Mouse (Mus musculus) left cerebral cortex, adult 11 months (tissue): ENCODE data around the gene Rps6kc1.
A peak's percentile ranks its signal among the peaks of the same experiment; 100 is the strongest.

Experiments
- DNase-seq: peaks from one replicate; pipeline ENCODE4 v3.0.0; 2022; ENCODE audit warnings: low spot score

Gene Rps6kc1

DNA sequence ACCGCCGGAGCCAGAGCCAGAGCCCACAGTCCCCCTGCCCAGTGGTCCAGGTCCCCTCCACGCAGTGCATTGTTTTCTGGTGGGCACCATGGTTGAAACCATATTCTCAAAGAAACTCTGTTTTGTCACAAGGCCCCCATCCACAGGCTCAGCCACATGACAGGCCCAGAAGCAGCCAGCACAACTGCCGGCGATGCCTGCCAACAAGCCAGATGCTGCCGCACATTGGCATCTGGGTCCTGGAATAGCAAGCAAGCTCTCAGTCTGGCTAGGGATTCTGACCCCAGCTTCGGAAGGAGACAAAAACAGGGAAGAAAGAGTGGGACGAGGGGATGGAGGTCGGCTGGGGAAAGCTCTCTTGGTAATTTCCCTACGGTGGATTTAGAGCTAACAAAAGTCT, 147.8 kb downstream of the Rps6kc1 start:
- DNase-seq = peak; percentile 46

DNA sequence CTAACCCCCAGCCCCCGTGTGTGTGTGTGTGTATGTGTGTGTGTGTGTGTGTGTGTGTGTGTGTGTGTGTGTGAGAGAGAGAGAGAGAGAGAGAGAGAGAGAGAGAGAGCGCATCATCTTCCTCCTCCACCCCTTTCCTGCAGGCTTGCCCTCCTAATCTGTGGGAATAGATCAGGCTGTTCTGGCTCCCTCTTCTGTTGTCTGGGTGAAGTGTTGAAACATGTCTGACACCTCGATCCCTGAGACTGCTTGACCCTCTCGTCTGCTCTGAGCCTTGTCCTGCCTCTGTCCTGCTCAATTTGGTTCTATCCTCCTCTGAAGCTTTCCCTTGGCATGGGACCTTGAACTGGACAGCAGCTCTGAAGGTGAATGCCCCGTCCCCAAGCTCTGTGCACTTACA, 149.8 kb downstream of the Rps6kc1 start:
- no peak for DNase-seq

DNA sequence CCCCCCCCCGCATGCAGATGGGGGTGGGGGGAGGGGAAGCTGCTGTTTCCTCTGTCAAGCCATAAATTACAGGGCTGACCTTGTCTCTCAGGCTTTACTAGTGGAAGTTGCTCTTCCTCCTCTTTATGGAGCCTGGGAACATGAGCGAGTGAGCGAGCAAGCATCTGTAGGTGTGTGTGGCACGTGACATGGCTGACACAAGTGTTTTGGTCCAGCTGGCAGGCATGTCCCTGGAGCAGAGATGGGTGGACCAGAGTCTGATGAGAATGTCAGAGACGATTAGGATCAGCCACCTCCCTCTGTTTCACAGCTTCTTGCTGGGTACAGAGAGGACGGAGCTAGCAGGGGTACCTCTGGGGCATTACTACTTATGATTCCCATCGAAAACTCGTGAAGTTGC, 153.7 kb downstream of the Rps6kc1 start:
- no peak for DNase-seq

DNA sequence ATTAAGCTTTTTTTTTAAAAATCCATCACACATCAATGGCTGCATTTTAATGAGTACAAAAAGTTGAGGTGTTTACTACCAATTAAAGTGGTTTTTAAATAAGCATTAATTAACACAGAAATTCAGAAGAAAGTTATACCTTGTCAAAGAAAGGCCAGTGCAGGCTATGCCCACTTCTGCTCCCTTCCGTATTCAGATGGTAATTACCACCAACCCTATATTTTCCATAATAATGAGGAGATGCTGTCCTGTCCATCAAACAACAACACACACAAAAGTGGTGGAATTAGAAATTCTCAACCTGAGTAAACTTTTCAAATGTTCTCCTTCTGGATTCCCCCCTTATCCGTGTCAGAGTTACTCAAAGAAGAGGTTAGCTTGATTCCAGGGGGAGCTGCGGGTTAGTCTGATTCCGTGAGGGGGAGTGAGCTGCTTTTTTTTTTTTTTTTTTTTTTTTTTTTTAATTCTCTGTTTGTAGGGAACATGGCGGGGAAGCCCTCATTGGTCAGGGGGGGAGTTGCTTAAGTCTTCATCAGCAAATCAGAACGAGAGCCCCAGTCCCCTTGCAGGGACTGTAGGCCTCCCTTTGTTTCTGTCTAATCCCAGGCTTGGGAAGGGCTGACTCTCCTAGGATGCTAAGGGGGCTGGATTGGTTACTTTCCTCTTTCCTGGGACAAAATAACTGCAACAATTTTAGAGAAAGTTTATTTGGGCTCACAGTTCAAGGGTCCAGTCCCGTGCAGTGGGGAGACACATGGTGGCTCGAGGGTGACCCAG, 159.6 kb downstream of the Rps6kc1 start:
- DNase-seq = no peak

DNA sequence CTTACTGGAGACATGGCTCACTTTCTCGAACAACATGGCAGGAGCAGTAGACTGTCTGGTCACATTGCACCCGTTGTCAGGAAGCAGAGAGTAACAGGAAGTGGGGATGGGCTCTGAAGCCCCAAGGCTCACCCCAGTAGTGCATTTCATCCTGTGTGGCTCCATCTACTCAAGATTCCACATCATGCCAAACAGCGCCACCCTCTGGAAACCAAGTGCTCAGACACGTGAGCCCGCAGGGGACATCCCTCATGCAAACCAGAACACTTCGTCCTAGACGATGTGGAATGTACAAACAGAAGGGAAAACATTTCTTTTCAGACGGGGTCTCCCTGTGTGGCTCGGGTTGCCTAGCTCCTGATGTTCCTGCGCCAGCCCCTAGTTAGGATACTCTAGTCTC, 162.6 kb downstream of the Rps6kc1 start:
- DNase-seq = no peak

DNA sequence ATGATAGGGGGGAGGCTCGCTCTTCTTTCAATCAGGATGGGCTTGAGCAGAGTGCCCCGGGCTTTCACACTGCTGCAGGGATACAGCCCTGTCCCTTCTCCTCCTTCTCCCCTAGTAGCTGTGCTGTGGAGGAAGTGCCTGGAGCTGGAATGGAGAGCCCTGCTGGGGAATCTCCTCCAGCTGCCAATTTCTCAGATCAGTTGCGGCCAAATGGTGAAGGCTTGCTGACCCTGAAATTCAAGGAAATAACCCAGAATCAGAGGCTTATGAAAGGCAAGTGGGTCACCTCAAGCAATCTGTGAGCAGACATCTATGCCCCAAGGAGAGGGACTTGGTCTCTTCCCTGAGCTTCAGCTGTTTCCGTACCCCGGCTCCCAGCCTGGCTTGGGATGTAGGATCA, 170.1 kb downstream of the Rps6kc1 start:
- DNase-seq = no peak

DNA sequence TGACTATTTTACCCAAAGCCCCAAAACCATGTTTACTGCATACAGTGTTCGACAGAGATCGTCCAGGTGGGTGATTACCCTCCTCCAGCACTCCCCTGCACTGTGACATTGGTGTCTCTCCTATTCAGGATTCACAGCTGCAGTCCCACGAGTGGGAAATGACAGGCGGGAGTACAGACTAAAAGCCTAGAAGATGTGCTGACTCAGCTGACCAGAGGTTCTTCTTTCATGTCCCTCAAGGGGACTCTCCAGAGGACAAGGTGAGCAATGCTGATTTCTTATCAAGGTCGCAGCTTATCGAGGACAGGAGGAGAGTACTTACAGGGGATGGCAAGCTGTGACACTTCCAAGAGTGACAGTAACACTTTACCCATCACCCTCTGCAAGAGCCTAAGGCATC, 178.8 kb downstream of the Rps6kc1 start:
- DNase-seq = no peak

GRCm38 (mm10) chr1:190729516-190730088, 182.0 kb downstream of the Rps6kc1 start:
- no peak for DNase-seq

DNA sequence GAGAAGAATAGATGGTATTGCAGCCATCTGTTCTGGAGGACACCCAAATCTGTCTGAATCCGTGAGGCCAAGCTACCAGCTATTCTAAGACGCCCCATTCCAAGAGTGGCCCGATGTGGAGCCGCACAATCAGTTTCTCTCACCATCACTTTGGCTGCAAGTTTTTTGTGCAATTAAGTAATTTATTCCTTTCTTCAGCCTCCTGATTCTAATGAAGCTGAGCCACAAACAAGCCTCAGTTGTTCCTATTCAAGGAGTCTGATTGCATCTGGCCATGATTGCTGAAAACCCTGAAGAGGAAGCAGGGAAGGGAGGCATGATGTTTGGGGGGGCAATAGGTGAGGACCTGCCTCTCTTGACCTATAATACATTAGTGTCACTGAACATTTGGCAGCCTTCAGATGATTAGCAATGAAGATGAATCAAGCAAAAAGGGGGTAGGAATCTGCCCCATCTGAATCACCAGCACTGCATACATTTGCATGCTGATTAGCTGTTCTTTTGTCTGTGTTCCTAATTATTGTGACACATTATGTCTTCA, 183.4 kb downstream of the Rps6kc1 start:
- DNase-seq = no peak

DNA sequence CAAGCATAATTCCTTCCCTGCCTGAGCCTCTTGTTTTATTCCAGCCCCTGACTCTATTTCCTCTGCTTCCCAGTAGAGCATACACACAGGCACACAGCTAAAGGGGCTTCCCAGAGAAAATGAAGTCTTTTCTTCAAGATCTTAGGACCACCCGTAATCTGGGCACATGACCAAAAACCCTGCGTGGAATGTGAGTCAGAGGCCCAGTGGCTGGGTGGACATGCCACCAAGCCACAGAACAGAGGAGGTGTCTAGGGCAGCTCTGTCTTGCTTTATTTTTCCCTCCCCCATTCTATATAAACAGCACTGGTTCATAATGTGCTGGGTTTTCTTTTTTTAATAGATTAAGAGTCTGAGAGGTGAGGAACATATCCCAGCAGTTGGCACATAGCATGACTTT, 184.2 kb downstream of the Rps6kc1 start:
- DNase-seq = no peak

DNA sequence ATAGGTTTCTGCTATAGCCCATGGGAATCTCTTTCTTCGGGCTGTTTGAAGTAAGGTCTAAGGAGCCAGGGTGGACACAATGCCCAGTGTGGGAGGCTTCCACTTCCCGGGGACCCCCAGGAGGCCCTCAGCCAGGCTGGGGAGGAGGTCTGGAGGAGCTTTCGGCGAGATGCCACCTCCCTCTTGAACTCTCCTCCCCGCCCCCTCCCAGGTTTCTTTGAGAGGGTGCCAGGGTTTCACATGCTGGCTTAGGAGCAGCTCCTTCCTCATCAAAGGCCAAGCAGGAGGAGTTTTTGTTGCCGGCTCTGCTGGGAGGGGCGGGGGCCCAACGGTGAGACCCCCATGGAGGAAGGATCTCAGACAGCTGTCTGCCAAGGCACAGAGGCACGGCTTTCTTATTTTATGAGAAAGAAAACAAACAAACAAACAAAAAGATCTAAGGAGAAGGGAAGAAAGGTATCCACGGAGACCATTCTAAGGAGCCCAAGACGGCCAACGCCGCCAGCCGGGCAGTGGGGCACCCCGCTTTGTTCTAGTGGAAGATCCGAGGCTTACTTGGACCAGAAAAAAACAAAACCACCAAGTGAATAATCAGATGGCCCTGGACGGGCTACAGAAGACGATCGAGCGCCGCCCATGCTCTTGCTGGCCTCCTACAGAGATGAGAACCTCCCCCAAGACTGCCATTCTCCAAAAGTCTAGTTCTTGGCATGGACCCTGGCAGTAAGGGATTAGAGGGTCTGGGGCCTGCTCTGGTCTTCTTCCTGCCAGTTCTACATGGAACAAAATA, 186.8 kb downstream of the Rps6kc1 start:
- DNase-seq = no peak

GRCm38 (mm10) chr1:190723926-190724430, 187.6 kb downstream of the Rps6kc1 start:
- DNase-seq = no peak

- DNase-seq = no peak
Measured at GRCm38 (mm10) chr1:190713848-190714247, 197.7 kb downstream of the Rps6kc1 start.

- DNase-seq = no peak
Measured at GRCm38 (mm10) chr1:190697576-190697975, 214.0 kb downstream of the Rps6kc1 start.

DNA sequence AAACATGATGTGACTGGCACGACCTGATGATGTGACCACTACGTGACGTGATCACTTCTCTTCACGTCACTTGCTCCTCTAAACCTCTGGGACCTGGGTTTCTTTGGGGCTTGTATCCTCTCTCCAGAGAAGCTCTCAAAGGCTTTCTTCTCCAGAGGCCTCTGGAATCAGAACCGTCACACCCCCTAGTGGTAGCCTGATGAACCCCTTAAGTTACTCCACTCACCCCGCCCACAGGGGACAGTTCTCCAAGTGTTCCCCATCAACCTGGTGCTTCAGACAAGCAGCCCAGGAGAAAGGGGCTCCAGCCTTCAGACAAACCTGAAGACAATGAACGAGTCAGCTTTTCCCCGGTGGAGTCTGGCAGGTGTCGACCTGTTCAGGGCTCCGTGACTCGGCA, 216.0 kb downstream of the Rps6kc1 start:
- peak; percentile 24 for DNase-seq

DNA sequence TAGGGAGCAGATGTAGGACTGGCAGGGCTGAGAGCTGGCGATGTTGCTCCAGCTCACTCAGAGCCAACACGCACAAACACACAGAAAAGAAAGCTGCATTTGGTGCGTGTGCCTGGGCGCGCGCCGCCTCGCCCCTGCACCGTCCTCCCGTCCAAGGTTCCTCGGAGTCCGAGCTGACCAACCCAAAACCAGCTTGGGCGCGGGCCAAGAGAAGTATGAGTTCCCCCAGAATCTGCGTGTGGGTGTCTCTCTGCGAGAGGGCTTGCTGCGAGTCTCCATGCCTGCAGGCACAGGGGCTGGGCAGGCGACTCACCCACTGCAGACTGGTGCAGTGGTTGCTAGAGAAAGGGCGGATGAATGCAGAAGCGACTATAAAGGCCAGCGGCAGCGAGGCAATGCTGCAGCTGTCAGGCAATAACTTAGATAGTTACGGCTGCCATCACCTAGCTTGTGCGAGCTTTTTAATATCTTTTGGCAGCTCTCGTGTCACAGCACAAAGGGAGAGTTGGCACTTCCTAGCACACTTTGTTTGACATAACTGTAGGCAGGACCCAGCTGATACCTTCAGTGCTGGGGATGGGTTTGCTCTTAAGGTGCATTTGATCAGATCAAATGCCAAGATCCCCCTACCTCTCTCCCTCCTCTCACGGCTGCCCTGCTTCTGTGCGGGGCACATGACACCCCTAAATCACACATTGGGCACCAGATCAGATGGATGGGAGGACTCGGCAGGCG, 220.9 kb downstream of the Rps6kc1 start:
- no peak for DNase-seq

DNA sequence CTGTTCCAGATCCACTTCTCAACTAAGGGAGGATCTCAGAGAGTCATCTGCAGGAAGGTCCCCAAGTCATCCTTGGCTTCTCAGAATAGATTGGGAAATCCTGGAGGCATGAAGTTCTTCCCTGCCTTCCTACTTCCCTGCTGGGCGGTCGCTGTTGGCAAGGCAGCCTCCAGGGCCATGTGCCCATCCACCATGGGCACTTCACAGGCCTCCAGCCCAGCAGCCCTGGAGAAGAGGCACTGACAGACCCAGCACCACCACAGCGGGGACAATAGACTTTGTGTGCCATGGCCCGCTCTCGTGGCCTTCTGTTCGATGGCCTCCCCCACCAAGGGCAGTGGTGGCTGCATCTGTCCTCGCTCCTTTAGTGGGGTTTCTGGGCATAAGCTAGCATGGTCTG, 228.5 kb downstream of the Rps6kc1 start:
- no peak for DNase-seq

GRCm38 (mm10) chr1:190682021-190682926, 229.3 kb downstream of the Rps6kc1 start:
- peak; percentile 28 for DNase-seq

DNA sequence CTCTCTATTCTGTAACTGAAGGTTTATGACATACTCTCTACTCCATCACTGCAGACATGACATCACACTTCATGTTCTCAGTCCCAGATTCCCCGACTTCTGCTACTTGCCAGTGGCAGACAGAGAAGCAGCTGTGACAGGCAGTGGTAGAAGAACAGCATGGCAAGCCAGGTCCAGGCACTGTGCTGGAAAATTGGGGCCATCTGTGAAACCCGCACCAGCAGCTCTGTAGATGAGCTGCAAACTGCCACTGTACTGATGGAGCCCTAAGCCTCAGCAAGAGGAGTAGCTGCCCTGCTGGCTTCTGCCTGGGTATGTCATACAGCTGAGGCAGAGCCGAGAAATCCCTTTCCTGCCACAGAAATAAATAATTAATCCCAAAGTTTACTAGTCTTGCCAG, 236.1 kb downstream of the Rps6kc1 start:
- DNase-seq = no peak

DNA sequence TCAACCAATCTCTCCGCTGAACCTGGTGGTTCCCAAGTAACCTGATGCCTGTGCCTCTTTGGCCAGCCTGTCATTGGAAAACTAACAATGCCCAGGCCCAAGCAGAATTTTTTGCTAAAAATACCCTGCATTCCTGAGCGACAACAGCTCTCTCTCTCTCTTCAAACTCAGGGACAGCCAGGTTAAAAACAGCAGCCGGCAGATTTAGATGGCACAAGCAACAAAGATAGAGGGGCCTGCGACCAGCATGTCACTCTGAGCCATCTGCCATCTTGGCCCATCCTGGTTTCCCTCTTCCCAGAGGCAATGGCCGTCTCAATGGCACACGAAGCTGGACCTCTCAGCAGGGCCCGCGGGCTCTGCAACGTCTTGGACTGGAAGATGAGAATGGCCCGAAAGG, 242.5 kb downstream of the Rps6kc1 start:
- no peak for DNase-seq

GRCm38 (mm10) chr1:190667821-190668220, 243.7 kb downstream of the Rps6kc1 start:
- DNase-seq = no peak
